In the genomic region with DNA sequence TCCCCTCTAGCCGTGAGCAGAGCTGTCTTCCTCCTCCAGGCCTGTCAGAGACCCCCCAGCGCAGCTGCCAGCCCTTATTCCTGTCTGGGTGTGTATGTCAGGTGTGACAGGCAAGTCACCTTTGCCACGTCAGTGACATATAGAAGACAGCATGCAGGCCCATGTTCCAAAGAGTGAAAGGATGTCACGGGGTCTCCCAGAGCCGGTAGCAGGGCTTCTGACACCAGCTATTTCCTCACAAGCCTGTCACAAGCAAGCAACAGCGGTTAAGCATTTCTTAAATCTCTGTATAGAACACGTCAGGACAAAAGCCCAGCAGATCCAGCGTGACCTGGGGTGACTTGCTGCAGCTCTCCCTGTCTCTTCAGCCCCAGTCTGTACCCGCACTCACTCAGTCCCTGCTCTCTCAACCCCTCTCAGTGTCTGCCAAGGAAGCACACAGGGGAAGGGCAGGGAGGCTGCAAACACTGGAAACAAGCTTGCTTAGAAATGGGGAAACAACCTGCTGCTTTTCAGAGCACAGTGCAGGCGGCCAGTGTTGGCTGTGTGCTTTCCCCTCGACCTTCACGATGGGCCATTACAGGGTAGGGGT, we compare ENCODE assay signal across 29 mouse cellular contexts.
DNase-seq lines count a peak whose midpoint lies in the region; ATAC-seq lines count a peak whose summit lies in the region.
"Had no signal": no experiment of that assay in that cellular context is flagged by ENCODE, and none has a peak within 500 bp of the region (broad histone marks: within the 10 kb centered on the region; RNA-seq: fewer than 3 reads in every experiment).

No protein-coding gene starts in this region.

- WGBS in forebrain, embryonic 10.5 days: 86% methylated on average over 12 of the region's 12 CpGs
- WGBS in forebrain, embryonic 14.5 days: 73% methylated on average over 12 of the region's 12 CpGs
- 61% methylated on average over 12 of the region's 12 CpGs for WGBS in midbrain, embryonic 13.5 days
- 51% methylated on average over 12 of the region's 12 CpGs for WGBS in midbrain, embryonic 14.5 days
- 72% methylated on average over 12 of the region's 12 CpGs for WGBS in embryonic facial prominence, embryonic 10.5 days

- 0 out of 2 replicates have a peak, but pooled peaks cover 4% of the 10 kb centered on the region for H3K4me1 ChIP-seq in forebrain, embryonic 10.5 days
- no peaks in the 10 kb centered on the region for H3K4me1 ChIP-seq in forebrain, embryonic 14.5 days (ENCODE audit: control insufficient read depth, insufficient read depth, low read length)
- H3K4me1 ChIP-seq in midbrain, embryonic 13.5 days (replicated peaks): no peaks in the 10 kb centered on the region; the same call in 1 of the 2 replicates
- H3K4me1 ChIP-seq in midbrain, embryonic 14.5 days (ENCODE audit: control insufficient read depth, insufficient read depth, low read length): no peaks in the 10 kb centered on the region
- H3K4me1 ChIP-seq in embryonic facial prominence, embryonic 10.5 days: peaks cover 22% of the 10 kb centered on the region
- H3K4me1 ChIP-seq: embryonic facial prominence, embryonic 12.5 days; limb, embryonic 13.5 days; lung, embryonic 15.5 days; stomach, embryonic 15.5 days had no signal

- no peaks in the 10 kb centered on the region for H3K27me3 ChIP-seq in forebrain, embryonic 10.5 days (ENCODE audit: poor library complexity, severe bottlenecking)
- no peaks in the 10 kb centered on the region for H3K27me3 ChIP-seq in forebrain, embryonic 14.5 days (replicated peaks; ENCODE audit: control insufficient read depth, insufficient read depth, low read length)
- no peaks in the 10 kb centered on the region for H3K27me3 ChIP-seq in midbrain, embryonic 13.5 days
- no peaks in the 10 kb centered on the region for H3K27me3 ChIP-seq in midbrain, embryonic 14.5 days (ENCODE audit: control insufficient read depth, insufficient read depth, low read length)
- H3K27me3 ChIP-seq in embryonic facial prominence, embryonic 10.5 days (replicated peaks; ENCODE audit: low read depth, poor library complexity, severe bottlenecking): no peaks in the 10 kb centered on the region
- H3K27me3 ChIP-seq: embryonic facial prominence, embryonic 12.5 days; limb, embryonic 13.5 days; lung, embryonic 15.5 days; Patski; stomach, embryonic 15.5 days had no signal

- no peaks in the 10 kb centered on the region for H3K9me3 ChIP-seq in forebrain, embryonic 10.5 days
- no peaks in the 10 kb centered on the region for H3K9me3 ChIP-seq in forebrain, embryonic 14.5 days (replicated peaks; ENCODE audit: control insufficient read depth, low read length)
- H3K9me3 ChIP-seq in midbrain, embryonic 13.5 days: no peaks in the 10 kb centered on the region
- no peaks in the 10 kb centered on the region for H3K9me3 ChIP-seq in midbrain, embryonic 14.5 days (ENCODE audit: control insufficient read depth, low read length)
- no peaks in the 10 kb centered on the region for H3K9me3 ChIP-seq in embryonic facial prominence, embryonic 10.5 days
- H3K9me3 ChIP-seq: embryonic facial prominence, embryonic 12.5 days; limb, embryonic 13.5 days; lung, embryonic 15.5 days; stomach, embryonic 15.5 days had no signal

- 0 out of 2 replicates have a peak overlapping the region, but pooled peaks have one; percentile 4 for H3K27ac ChIP-seq in forebrain, embryonic 10.5 days
- H3K27ac ChIP-seq in forebrain, embryonic 14.5 days (ENCODE audit: low read depth, low read length): no peak overlapping the region
- no peak overlapping the region for H3K27ac ChIP-seq in midbrain, embryonic 13.5 days
- H3K27ac ChIP-seq in midbrain, embryonic 14.5 days (replicated peaks; ENCODE audit: low read depth, low read length): no peak overlapping the region
- peak overlapping the region; percentile 26; the same call in 1 of the 2 replicates for H3K27ac ChIP-seq in embryonic facial prominence, embryonic 10.5 days (replicated peaks)
- H3K27ac ChIP-seq: embryonic facial prominence, embryonic 12.5 days; gastrocnemius, adult 2 months; hindbrain, embryonic 14.5 days; layer of hippocampus, adult 2 months; limb, embryonic 13.5 days; lung, embryonic 15.5 days; stomach, embryonic 15.5 days had no signal

- no peak overlapping the region for H3K4me2 ChIP-seq in forebrain, embryonic 14.5 days (ENCODE audit: low read length)
- no peak overlapping the region for H3K4me2 ChIP-seq in midbrain, embryonic 13.5 days (replicated peaks)
- no peak overlapping the region for H3K4me2 ChIP-seq in midbrain, embryonic 14.5 days (ENCODE audit: low read length)
- H3K4me2 ChIP-seq: embryonic facial prominence, embryonic 12.5 days; heart, embryonic 11.5 days; hindbrain, embryonic 14.5 days; limb, embryonic 13.5 days; liver, embryonic 11.5 days; lung, embryonic 15.5 days; stomach, embryonic 15.5 days had no signal

- H3K9ac ChIP-seq in forebrain, embryonic 14.5 days (ENCODE audit: low read length): no peak overlapping the region
- H3K9ac ChIP-seq in midbrain, embryonic 13.5 days (replicated peaks): no peak overlapping the region
- H3K9ac ChIP-seq in midbrain, embryonic 14.5 days (replicated peaks; ENCODE audit: low read length): no peak overlapping the region
- H3K9ac ChIP-seq: embryonic facial prominence, embryonic 12.5 days; hindbrain, embryonic 14.5 days; limb, embryonic 13.5 days; lung, embryonic 15.5 days; stomach, embryonic 15.5 days had no signal

- no peak for DNase-seq in forebrain, embryonic 10.5 days (ENCODE audit: extremely low spot score, low spot score)
- DNase-seq in forebrain, embryonic 14.5 days (ENCODE audit: low spot score): no peak
- no peak for DNase-seq in midbrain, embryonic 14.5 days
- no peak for DNase-seq in embryonic facial prominence, embryonic 10.5 days (ENCODE audit: low spot score)
- DNase-seq in thymus, postnatal 14 days: peak; percentile 58
- DNase-seq in left cerebral cortex, adult 18-20 months (ENCODE audit: low spot score in 2 of 2): no peak
- DNase-seq in embryo, embryonic 9.5 days (ENCODE audit: extremely low spot score): no peak
- DNase-seq: adrenal gland, adult 2 months; adrenal gland, postnatal 36 days; cerebellum, adult 8-10 months; cerebellum, postnatal 25 days; gastrocnemius, adult 2 months; gastrocnemius, postnatal 36 days; heart, adult 18-20 months; heart, postnatal 4 days; kidney, adult 11 months; kidney, postnatal 36 days; right cerebral cortex, postnatal 25 days had no signal

- no peaks in the 10 kb centered on the region for H3K36me3 ChIP-seq in forebrain, embryonic 10.5 days (replicated peaks)
- H3K36me3 ChIP-seq in forebrain, embryonic 14.5 days (ENCODE audit: control insufficient read depth, insufficient read depth, low read length): no peaks in the 10 kb centered on the region
- H3K36me3 ChIP-seq in midbrain, embryonic 13.5 days: no peaks in the 10 kb centered on the region
- no peaks in the 10 kb centered on the region for H3K36me3 ChIP-seq in midbrain, embryonic 14.5 days (ENCODE audit: control insufficient read depth, insufficient read depth, low read length)
- H3K36me3 ChIP-seq in embryonic facial prominence, embryonic 10.5 days (replicated peaks): no peaks in the 10 kb centered on the region
- H3K36me3 ChIP-seq: embryonic facial prominence, embryonic 12.5 days; limb, embryonic 13.5 days; lung, embryonic 15.5 days; stomach, embryonic 15.5 days had no signal

- H3K4me3 ChIP-seq in forebrain, embryonic 10.5 days: no peak overlapping the region
- no peak overlapping the region for H3K4me3 ChIP-seq in forebrain, embryonic 14.5 days (ENCODE audit: low read depth, low read length)
- H3K4me3 ChIP-seq in midbrain, embryonic 13.5 days (replicated peaks): no peak overlapping the region
- no peak overlapping the region for H3K4me3 ChIP-seq in midbrain, embryonic 14.5 days (replicated peaks; ENCODE audit: low read depth, low read length)
- no peak overlapping the region for H3K4me3 ChIP-seq in embryonic facial prominence, embryonic 10.5 days
- H3K4me3 ChIP-seq: embryonic facial prominence, embryonic 12.5 days; gastrocnemius, adult 2 months; layer of hippocampus, adult 2 months; limb, embryonic 13.5 days; lung, embryonic 15.5 days; stomach, embryonic 15.5 days had no signal

- no peak for ATAC-seq in forebrain, embryonic 14.5 days
- peak; percentile 20; the same call in 1 of the 2 replicates for ATAC-seq in midbrain, embryonic 13.5 days
- no peak for ATAC-seq in midbrain, embryonic 14.5 days (ENCODE audit: low FRiP score, low TSS enrichment)
- ATAC-seq: inflammation-experienced regulatory T-cells, adult 6 months; Patski had no signal

Comparison
In these comparisons a context has a peak if more than half of its experiments do, and no peak if none do; other contexts are left out.
1. H3K27ac ChIP-seq: peak in forebrain, embryonic 10.5 days (single experiment) and embryonic facial prominence, embryonic 10.5 days (single experiment); none in forebrain, embryonic 14.5 days (single experiment), midbrain, embryonic 13.5 days (single experiment) and midbrain, embryonic 14.5 days (single experiment).